In the genomic region with DNA sequence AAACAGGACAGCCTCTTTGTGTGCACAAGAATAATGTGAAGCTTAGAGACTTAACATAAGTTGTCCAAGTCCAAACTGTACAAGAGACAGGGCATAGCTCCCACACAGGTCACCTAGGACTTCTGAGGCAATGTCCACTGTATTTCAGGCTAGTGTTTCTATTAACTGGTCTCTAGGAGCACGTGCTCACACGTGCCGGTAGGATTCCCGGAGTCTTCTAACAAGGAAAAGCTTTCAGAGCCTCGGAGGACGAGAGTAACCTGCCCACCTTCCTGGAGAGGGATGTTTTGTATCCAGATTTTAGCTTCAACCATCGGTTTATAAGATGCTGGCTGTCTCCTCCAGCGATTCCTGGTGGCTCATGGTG, we compare ENCODE assay signal across 10 mouse cellular contexts.
DNase-seq lines count a peak whose midpoint lies in the region; ATAC-seq lines count a peak whose summit lies in the region.
"Had no signal": no experiment of that assay in that cellular context is flagged by ENCODE, and none has a peak within 500 bp of the region (broad histone marks: within the 10 kb centered on the region; RNA-seq: fewer than 3 reads in every experiment).

No protein-coding gene starts in this region.

- peak overlapping the region; percentile 17; the same call in 1 of the 2 replicates for H3K27ac ChIP-seq in embryonic facial prominence, embryonic 14.5 days (replicated peaks; ENCODE audit: low read depth, low read length)
- H3K27ac ChIP-seq in hindbrain, embryonic 15.5 days (replicated peaks), result no peak overlapping the region
- H3K27ac ChIP-seq in midbrain, embryonic 16.5 days (ENCODE audit: low read length), result no peak overlapping the region
- H3K27ac ChIP-seq: liver, embryonic 15.5 days had no signal

- peaks cover 17% of the 10 kb centered on the region for H3K4me1 ChIP-seq in embryonic facial prominence, embryonic 14.5 days (ENCODE audit: control insufficient read depth, insufficient read depth, low read length)
- H3K4me1 ChIP-seq in hindbrain, embryonic 15.5 days (replicated peaks), result peaks cover 19% of the 10 kb centered on the region
- H3K4me1 ChIP-seq in midbrain, embryonic 16.5 days (ENCODE audit: control insufficient read depth, insufficient read depth, low read length), result peaks cover 18% of the 10 kb centered on the region

- H3K36me3 ChIP-seq in embryonic facial prominence, embryonic 14.5 days (ENCODE audit: control insufficient read depth, insufficient read depth, low read length), result no peaks in the 10 kb centered on the region
- H3K36me3 ChIP-seq in hindbrain, embryonic 15.5 days, result no peaks in the 10 kb centered on the region
- H3K36me3 ChIP-seq in midbrain, embryonic 16.5 days (ENCODE audit: control insufficient read depth, insufficient read depth, low read length), result no peaks in the 10 kb centered on the region
- H3K36me3 ChIP-seq: liver, embryonic 15.5 days had no signal

- H3K4me3 ChIP-seq in embryonic facial prominence, embryonic 14.5 days (ENCODE audit: low read depth, low read length), result no peak overlapping the region
- peak overlapping the region; percentile 28; the same call in 1 of the 2 replicates for H3K4me3 ChIP-seq in hindbrain, embryonic 15.5 days
- H3K4me3 ChIP-seq in midbrain, embryonic 16.5 days (ENCODE audit: low read depth, low read length), result peak overlapping the region; percentile 32; the same call in 1 of the 2 replicates
- H3K4me3 ChIP-seq: liver, embryonic 15.5 days had no signal

- H3K9me3 ChIP-seq in embryonic facial prominence, embryonic 14.5 days (ENCODE audit: control insufficient read depth, low read length), result 0 out of 2 replicates have a peak, but pooled peaks cover 7% of the 10 kb centered on the region
- H3K9me3 ChIP-seq in hindbrain, embryonic 15.5 days, result no peaks in the 10 kb centered on the region
- H3K9me3 ChIP-seq in midbrain, embryonic 16.5 days (replicated peaks; ENCODE audit: control insufficient read depth, low read length, poor library complexity, severe bottlenecking), result no peaks in the 10 kb centered on the region
- H3K9me3 ChIP-seq: liver, embryonic 15.5 days had no signal

- peak; percentile 12 to 52 for DNase-seq in kidney, postnatal 25 days
- DNase-seq in kidney, adult 11 months, result no peak
- DNase-seq in embryonic facial prominence, embryonic 14.5 days (ENCODE audit: low spot score), result no peak
- DNase-seq in thymus, postnatal 25 days, result no peak
- no peak for DNase-seq in adrenal gland, postnatal 4 days (ENCODE audit: low spot score in 2 of 2)
- DNase-seq: cerebellum, adult 11 months had no signal

- no peaks in the 10 kb centered on the region for H3K27me3 ChIP-seq in embryonic facial prominence, embryonic 14.5 days (replicated peaks; ENCODE audit: control insufficient read depth, insufficient read depth, low read length)
- no peaks in the 10 kb centered on the region for H3K27me3 ChIP-seq in hindbrain, embryonic 15.5 days
- no peaks in the 10 kb centered on the region for H3K27me3 ChIP-seq in midbrain, embryonic 16.5 days (ENCODE audit: control insufficient read depth, insufficient read depth, low read depth, low read length)

- peak overlapping the region; percentile 55; the same call in 1 of the 2 replicates for H3K9ac ChIP-seq in embryonic facial prominence, embryonic 14.5 days (ENCODE audit: low read depth, low read length)
- 0 out of 2 replicates have a peak overlapping the region, but pooled peaks have one; percentile 3 for H3K9ac ChIP-seq in hindbrain, embryonic 15.5 days
- peak overlapping the region; percentile 52 for H3K9ac ChIP-seq in midbrain, embryonic 16.5 days (ENCODE audit: low read depth, low read length)
- H3K9ac ChIP-seq: liver, embryonic 15.5 days had no signal

- no peak for ATAC-seq in embryonic facial prominence, embryonic 14.5 days (ENCODE audit: low read depth)
- ATAC-seq in hindbrain, embryonic 15.5 days (ENCODE audit: low FRiP score, low read depth), result no peak
- ATAC-seq in midbrain, embryonic 16.5 days, result peak; percentile 31; the same call in 1 of the 2 replicates
- no peak for ATAC-seq in megakaryocyte progenitor cell, adult 5-6 weeks (replicated peaks; ENCODE audit: poor library complexity)

- peak overlapping the region; percentile 59 for H3K4me2 ChIP-seq in embryonic facial prominence, embryonic 14.5 days (ENCODE audit: low read depth, low read length)
- H3K4me2 ChIP-seq in hindbrain, embryonic 15.5 days, result peak overlapping the region; percentile 57
- peak overlapping the region; percentile 64 for H3K4me2 ChIP-seq in midbrain, embryonic 16.5 days (ENCODE audit: low read length)

- WGBS in embryonic facial prominence, embryonic 14.5 days, result 21% methylated on average over 8 of the region's 8 CpGs
- WGBS in hindbrain, embryonic 15.5 days, result 15% methylated on average over 8 of the region's 8 CpGs
- WGBS in midbrain, embryonic 16.5 days, result 11% methylated on average over 8 of the region's 8 CpGs

Comparison
In these comparisons a context has a peak if more than half of its experiments do, and no peak if none do; other contexts are left out.
1. DNase-seq: peak in kidney, postnatal 25 days (2 of 2); none in kidney, adult 11 months (single experiment), embryonic facial prominence, embryonic 14.5 days (single experiment), thymus, postnatal 25 days (single experiment) and adrenal gland, postnatal 4 days (0 of 2).
2. H3K9ac ChIP-seq: peak in every context shown above with its lines; median percentile 55 in embryonic facial prominence, embryonic 14.5 days; 52 in midbrain, embryonic 16.5 days; 3 in hindbrain, embryonic 15.5 days.
3. Peak in every context shown above with its lines, with median percentiles within 50 percentile points of each other: H3K4me2 ChIP-seq.